Mouse (Mus musculus) kidney, adult 8-10 months (tissue): ENCODE data around the gene Gm12258.
A peak's percentile ranks its signal among the peaks of the same experiment; 100 is the strongest.
"Not testable (repeated sequence)": the region's sequence is repeated elsewhere in the genome, so short reads cannot be mapped to it uniquely, and the experiment has no call there.

Experiments used
- DNase-seq, 2 experiments: peaks; one replicate each; pipeline ENCODE4 v3.0.0; 2022

The Gm12258 gene

DNA sequence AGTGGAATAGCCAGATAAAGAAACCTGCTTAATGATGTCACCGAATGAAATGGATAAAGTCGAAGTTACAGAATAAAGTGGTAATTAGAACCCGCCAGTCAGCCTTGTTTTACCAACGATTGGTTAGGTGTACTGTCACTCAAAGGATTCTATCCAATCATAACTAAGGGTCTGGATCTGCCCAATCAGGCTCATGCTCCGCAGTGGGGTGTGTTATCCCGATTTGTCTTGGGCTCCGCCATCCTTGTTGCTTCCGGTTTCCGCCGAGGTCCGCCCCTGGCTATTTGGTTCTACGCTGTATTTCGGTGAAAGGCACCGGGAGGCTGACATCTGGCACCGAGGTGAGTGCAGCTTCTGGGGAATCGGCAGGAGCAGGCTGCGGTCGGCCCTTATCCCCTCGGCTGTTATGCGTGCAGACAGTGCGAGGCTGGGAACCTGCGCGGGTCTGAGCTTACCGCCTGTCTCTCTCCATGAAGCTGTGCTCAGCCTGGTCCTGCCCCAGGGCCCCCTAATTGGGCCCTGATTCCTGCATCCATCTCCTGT, at the start of gene Gm12258:
Gene Gm12258, plus strand, starts transcription at position 240 of the 543 bp plus-strand sequence.
- DNase-seq, result peak; percentile 90 to 97

DNA sequence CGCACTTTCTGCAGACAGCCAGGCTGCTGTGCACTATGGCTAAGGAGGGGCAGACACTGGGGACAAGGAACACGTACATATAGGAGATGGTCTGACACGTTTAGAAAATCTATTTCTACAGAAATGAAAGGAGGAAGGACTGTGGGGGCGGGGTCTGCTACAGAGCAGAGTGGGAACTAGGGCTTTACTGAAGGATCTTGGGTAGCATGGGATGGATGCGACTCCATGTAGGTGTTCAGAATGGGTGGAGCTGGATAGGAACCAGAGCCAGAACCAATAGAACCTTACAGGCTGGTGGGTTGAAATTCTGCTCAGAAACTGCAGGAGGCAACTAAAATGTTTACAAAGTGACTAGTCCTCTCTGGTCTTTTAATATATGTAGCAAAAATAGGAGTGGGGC, 47.2 kb upstream of the Gm12258 start:
- no peak for DNase-seq

DNA sequence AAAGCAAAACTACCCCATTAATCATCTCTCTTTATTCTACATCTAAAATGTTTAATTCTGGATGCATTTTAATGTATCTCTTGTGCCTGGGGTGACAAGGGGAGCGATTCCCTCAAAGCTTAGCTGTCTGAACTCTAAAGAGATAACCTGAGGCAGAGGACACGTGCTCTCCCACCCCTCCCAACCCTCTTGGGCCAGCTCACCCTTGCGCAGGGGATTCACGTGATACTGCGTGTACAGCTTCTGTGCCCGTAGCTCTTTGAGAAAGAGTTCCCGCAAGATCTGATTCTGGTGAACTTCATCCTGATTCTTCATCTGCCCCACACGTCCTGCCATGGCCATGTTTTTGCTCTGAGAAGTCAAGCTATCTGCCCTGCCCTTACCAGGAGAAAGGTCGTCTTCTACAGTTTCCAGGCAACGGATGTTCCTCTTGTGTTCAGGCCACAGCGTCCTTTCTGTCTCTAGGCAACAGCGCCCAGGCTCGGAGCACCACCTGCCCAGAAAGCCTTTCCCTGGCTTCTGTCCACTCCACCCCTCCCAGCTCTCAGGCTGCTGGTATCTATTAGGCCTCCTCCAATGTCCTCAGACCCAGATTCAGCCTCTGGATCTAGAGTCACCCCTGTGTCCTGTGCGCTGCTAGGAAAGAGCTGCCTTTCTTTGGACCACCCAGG, 45.3 kb upstream of the Gm12258 start, which contains the start of gene Fam183b:
Gene Fam183b, minus strand, starts transcription at position 403 of the 671 bp plus-strand sequence.
- no peak for DNase-seq

DNA sequence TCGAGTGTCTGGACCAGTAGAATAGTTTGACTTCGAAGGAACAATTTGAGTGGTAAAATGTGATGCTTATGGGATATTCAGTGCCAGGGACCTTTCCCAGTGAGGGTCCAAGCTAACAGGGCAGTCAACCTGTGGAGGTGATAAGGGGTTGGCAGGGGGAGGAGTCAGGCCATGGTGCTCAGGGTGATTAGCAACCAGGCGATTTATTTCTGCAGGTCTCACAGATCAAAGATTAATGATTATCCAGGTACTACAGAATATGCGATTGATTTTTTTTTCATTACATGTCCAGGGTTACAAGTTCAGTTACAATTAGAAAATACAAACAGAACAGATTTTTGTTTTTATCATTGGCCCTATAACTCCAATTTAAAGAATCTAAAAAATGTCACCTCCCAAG, 43.1 kb upstream of the Gm12258 start:
- DNase-seq, result no peak

DNA sequence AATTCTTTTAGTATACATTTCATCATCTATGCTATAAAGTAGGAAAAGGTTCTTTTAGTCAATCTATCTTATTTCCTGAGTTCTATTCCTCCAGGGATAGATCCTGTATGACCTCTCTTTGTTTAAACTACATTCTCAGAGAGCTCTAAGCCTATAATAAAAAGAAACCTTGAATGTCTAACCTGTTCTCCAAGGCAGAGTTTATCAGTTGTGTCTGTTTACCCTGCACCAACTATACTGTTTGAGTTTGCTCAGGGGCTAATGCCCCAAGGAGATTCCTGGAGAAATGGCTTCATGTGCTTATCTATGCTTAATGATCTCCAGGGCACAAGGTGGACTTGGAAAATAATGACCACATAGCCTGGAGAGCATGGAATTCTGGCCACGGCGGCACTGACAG, 42.6 kb upstream of the Gm12258 start:
- no peak for DNase-seq

DNA sequence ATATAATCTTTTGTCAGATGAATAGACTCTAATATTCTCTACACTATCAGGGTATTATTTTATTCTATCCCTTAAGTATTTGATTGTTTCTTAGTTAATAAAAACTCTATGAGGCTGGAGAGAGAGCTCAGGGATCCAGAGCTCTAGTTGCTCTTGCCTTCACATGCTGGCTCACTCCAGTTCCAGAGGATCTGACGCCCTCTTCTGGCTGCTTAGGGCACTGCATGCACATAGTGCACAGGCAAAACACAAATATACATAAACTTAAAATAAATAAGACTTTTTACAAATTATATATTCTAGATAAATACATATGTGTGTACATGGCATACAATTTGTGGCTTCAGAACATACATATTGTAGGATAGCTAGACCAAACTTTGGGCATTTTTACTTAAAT, 35.0 kb upstream of the Gm12258 start:
- DNase-seq, result no peak

DNA sequence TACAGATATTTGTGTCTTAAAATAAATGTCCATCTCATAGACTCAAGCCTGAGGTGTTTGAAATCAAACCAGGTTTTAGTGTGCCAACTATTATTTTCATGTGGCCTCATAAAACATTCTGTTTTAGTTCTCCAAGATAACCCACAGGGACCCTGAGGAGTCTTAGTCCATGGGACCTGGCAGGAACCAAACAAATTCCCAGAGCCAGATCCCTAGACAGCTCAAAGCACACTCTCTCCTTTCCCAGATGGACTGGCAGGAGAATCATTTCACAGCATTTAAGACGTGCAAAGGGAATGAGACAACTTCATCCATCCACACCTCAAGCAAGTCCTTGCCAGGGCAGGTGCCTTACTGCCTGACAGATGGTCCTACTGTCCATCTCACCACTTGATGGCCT, 32.3 kb upstream of the Gm12258 start, which contains the start of gene Olfr313:
Gene Olfr313, plus strand, starts transcription at position 301 of the 400 bp plus-strand sequence.
- not testable (repeated sequence) for DNase-seq

DNA sequence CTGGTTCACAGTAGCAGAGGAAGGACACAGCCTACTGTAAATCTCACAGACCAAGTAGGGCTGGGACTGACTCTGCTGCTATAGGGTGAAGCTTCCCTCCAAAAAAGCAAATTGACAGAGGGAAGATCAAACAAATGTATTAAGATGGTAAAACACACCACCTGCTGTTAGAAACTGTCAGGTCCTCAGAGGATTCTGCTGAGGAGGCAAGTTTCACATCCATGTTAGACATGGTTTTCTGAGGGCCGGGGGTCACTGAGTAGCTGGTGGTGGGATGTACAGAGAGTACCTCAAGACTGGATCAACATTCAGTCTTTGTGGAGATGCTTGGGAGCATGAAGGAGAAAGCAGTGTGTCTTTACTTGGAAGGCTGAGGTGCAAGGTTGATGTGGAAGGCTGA, 31.3 kb upstream of the Gm12258 start:
- no peak for DNase-seq

DNA sequence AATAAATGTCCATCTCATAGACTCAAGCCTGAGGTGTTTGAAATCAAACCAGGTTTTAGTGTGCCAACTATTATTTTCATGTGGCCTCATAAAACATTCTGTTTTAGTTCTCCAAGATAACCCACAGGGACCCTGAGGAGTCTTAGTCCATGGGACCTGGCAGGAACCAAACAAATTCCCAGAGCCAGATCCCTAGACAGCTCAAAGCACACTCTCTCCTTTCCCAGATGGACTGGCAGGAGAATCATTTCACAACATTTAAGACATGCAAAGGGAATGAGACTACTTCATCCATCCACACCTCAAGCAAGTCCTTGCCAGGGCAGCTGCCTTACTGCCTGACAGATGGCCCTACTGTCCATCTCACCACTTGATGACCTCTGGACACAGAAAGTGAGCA, 18.0 kb upstream of the Gm12258 start, which contains the start of gene Olfr312:
Gene Olfr312, plus strand, starts transcription at position 301 of the 400 bp plus-strand sequence.
- DNase-seq, result not testable (repeated sequence)

DNA sequence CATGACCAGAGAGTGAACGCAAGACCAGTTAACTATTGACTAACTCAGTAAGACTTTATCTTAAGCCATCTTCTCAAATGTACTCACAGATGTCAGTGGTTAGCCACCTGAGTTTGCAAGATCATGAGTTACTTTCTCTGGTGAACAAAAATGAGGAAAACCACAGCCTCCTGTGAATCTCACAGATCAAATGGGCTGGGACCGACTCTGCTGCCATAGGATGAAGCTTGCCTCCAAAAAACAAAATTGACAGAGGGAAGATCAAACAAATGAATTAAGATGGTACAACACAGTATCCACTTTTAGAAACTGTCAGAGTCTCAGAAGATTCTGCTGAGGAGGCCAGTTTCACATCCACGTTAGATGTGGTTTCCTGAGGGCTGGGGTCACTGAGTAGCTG, 17.2 kb upstream of the Gm12258 start:
- no peak for DNase-seq

DNA sequence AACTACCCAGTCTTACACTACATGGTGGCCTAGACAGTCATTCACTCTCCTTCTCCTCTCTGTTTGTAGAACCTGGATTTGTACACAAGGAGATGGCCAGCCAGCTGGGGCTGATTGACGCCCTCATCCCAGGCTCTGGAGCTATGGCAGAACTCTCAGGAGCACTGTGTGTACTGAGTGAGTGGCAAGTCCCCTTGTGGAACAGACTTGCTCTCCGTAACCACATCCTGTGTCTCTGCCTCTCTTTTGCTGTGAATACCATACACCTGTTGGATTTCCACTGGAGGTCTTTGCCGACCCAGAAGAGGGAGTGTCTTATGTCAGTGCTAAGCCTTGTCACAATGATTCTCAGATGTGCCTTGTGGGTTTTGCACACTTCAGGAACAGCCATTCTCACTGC, 14.4 kb upstream of the Gm12258 start:
- not testable (repeated sequence) for DNase-seq

DNA sequence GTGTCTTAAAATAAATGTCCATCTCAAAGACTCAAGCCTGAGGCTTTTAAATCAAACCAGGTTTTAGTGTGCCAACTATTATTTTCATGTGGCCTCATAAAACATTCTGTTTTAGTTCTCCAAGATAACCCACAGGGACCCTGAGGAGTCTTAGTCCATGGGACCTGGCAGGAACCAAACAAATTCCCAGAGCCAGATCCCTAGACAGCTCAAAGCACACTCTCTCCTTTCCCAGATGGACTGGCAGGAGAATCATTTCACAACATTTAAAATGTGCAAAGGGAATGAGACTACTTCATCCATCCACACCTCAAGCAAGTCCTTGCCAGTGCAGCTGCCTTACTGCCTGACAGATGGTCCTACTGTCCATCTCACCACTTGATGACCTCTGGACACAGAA, 8.0 kb upstream of the Gm12258 start, which contains the start of gene Olfr311:
Gene Olfr311, plus strand, starts transcription at position 301 of the 400 bp plus-strand sequence.
- DNase-seq, result not testable (repeated sequence)

DNA sequence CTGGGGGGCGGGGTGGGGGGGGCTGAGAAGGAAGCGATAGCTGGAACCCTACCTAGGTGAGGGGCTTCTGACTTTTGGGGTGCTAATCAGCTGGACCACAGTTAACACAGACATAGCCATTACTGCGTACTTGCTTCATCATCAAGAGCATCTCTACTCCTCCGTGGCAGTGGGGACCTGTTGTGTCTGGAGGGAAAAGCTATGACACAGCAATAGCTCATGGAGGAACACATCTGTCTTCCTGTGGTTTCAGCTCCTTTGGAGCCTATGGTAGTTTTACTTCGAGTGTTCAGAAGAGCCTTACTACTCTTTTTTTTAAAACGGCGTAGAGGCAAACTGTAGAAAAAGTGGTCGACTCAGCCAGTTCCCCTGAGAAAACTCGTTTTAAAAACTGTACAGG, 678 bp downstream of the Gm12258 start:
- no peak for DNase-seq

DNA sequence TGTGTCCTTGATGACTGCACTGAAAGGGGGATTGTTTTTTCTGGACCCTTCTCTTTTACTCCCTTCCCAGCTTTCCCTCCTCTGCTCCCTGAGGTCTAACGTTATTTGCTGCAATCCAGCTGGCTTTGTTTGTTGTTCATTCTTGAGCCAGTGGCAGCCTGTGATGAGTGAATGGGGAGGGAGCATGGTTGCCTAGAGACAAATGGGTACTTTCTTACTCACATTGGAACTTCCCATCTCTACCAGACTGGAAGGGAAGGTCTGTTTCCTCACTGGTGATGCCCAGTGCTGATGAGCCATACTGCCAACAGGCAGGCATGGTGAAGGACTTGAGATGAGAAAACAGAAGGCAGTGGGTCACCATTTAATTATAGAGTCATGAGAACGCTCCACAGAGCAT, 2.8 kb downstream of the Gm12258 start:
- no peak for DNase-seq

DNA sequence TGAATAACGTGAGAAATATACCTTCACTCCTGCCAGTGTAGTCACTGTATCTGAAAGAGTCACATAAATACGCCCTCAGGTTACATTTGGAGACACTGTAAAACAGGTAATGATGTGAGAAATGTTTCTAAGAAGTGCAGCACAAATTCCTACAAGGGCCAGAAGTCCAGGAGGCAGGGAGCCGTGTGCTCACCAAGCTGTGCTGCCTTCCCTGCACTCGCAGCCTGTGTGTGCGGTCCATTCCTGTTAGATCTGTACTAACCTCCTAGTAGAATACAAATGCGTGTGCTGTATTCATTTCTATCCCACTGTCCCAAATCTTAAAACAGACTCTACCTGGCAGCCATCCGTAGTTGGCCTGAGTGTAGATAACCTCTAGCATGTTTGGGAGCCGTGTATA, 13.8 kb downstream of the Gm12258 start:
- DNase-seq, result no peak

DNA sequence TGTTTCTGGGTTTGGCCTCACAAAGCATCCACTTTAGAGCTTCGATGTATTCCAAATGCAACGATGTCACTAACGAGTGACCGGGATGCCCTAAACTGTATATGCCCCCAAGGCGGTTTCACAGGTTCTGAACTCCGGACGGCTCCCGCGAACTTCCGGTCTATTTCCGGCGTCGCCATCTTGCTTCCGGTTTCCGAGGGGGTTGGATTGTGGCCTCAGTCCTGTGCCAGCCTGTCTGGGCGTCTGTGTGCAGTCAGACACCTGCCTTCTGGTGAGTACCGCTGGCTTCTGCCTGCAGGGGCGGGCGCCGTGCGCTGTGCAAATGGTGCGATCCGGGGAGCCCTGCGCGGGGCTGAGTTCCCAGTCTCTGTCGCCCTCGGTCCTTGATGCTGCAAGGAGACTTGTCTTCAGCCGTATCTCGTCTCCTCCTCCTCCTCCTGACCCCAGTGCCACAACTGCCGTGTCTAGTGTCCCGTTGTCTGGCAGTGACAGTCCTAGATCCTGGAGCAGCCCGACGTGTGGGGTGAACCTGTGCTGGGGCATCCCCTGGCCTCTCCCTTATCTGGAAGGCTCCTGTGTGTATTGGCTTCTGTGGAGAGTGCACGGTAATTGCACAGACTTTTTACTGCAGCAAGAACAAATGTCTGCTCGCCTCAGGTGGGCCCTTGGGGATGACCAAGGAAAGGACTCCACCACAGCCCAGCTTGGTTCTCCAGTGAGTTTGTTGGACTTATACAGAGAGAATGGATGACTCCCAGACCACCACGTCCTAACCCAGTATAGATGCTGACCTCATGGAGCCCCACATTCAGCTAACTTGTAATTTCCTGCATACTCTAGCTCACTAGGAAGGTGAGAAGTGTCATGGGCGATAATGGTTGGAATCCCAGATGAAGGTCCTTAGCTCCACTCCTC, 20.3 kb downstream of the Gm12258 start, which contains the start of gene 2810021J22Rik:
Gene 2810021J22Rik, plus strand, starts transcription at position 178 of the 915 bp plus-strand sequence.
- DNase-seq, result peak; percentile 73 to 81

DNA sequence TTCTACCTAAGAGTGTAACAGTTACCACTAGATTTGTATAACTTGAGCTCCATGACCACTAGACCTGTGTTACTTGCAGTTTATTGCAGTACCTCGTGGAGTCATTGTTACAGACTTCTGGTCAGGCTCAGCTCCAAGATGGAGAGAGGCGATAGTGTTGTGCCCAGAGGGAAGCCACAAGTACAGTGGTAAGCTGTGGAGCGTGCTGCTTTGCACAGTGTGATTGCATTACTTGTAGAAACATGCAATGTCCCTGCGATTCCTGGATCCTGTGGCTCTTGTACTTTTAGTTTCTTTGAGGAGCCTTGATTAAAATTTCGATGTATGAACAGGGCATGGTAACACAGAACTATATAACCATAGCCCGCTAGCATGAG, 21.0 kb downstream of the Gm12258 start:
- DNase-seq, result peak in 1 of 2 experiments; percentile 15

DNA sequence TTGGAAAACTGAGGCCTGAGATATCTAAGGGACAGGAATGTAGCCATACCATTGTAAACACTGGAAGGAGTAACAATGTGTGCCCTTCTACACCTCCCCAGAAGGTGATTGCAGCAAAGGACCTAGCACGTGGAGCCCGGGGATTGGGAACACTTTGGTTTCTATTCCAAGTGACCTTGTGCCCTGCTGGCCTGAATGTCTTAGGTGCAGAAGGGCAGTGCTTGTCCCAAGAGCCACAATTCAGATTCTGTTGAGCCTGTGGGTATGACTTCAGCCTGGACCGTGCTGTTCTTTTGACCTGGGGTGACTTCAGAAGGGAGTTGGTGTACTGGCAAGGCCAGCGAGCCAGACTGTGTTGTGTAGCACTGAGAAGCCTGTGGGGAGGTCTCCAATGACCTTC, 24.0 kb downstream of the Gm12258 start:
- peak; percentile 36 to 52 for DNase-seq

DNA sequence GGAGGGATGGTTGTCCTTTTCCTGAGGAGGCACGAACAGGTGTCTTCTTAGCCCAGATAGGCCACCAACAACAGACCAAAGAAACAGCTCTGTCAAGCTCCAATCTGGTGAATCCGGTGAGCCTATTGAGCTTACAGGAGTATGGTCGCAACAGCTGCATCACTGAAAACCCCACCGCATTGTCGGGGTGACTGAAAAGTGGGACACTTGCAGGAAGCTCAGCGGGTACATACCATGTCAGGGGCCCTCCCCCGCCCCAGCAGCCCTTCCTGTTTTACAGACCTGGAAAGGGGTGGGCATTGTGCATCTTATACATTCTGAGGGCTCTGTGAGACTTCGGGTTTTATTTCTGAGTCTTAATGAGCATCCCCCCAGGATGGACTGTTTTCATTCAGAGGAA, 36.8 kb downstream of the Gm12258 start:
- DNase-seq, result no peak

DNA sequence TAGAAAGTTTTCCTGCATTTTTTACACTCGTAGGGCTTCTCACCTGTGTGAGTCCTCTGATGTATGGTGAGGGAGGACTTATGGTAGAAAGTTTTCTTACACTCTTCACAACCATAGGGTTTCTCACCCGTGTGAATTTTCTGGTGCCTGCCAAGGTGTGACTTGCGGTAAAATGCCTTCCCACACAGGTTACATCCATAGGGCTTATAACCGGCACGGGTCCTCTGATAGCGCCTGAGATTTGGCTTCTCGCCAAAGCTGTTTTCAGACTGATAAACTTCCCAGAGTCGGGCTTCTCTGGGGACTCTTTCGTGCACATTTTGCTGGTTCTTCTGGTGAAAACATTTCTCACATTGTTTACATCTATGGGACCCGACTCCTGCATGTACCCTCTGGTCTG, 43.6 kb downstream of the Gm12258 start:
- no peak for DNase-seq

DNA sequence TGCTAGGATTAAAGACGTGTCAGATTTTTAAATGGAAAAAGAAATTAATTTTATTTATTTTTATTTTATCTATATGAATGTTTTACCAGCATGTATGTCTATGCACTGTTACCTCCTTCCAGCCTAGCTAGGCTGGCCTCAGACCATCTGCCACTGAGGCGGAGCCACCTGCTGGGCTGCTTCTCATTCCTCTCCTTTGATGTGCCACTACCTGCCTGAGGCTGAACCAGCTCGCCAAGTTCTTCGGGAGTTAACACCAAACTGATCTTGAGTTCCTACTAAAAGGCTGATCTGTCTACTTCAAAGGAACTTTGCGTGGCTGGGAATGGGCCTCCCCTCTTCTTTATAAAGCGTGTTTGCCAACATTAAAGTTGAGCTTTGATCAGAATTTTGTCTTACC, 47.5 kb downstream of the Gm12258 start:
- no peak for DNase-seq

DNA sequence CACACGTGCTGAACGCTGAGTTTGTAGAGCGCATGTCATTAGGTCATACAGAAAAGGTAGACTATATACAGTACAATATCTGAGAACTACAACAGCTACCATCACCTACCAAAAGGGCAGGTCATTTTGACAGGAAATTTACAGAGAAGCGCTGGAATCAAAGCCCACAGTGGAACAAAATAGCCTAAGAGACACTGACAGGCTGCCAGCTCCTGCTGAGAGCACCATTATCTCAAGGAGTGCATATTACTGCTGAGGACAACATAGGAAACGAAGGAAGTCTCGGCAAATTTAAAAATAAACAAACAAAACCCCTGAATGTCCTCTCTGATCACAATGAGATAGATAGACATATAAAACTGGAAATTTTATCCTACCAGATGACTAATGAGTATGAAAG, 50.5 kb downstream of the Gm12258 start:
- no peak for DNase-seq

DNA sequence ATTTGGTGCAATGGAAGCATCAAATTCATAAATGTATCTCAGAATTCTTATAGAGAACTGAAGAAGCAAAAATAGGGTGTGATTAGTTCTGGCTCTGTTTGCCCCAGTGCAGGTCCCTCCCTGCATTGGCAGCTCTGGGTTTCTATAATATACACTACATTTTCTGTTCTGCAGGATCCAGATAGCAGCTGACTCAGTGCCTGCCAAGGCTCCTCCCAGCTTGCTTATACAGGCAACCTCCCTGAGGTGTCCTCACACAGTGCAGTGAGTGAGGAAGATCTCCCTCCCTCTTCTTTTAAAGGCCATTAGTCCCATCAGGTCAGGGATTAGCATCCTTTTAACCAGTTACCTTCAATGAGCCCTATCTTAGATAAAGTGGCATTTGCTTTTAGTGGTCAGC, 54.1 kb downstream of the Gm12258 start:
- no peak for DNase-seq
